Mouse (Mus musculus) embryonic facial prominence, embryonic 15.5 days (tissue): Measurements from ENCODE around the gene Sdhd. TPM values are rescaled to one million over a fixed set of nuclear protein-coding genes. Genes with fewer than 3 reads are reported as not detected.

Source experiments
- ATAC-seq: fragments of 200-750 bp; cut with Nextera tagmentation; 2 replicates; pipeline ENCODE4 v1.8.0; 2017; ENCODE audit warnings: low read depth, moderate TSS enrichment; ENCODE audit not compliant: insufficient number of reproducible peaks, low FRiP score, low TSS enrichment
- H3K27ac ChIP-seq: fragments of 300-500 bp; sonication (generic); replicated peaks from 2 replicates; pipeline ENCODE4 v1.5.1; 2015; ENCODE audit warnings: mild to moderate bottlenecking, inconsistent platforms
- H3K27me3 ChIP-seq: fragments of 300-500 bp; sonication (generic); 2 replicates; pipeline ENCODE4 v1.6.1; 2015; ENCODE audit warnings: inconsistent platforms
- H3K36me3 ChIP-seq: fragments of 300-500 bp; sonication (generic); 2 replicates; pipeline ENCODE4 v1.6.1; 2015; ENCODE audit warnings: mild to moderate bottlenecking, inconsistent platforms
- H3K4me1 ChIP-seq: fragments of 300-500 bp; sonication (generic); 2 replicates; pipeline ENCODE4 v1.6.1; 2015; ENCODE audit warnings: inconsistent platforms
- H3K4me2 ChIP-seq: fragments of 300-500 bp; sonication (generic); replicated peaks from 2 replicates; pipeline ENCODE4 v1.6.1; 2015; ENCODE audit warnings: mild to moderate bottlenecking, inconsistent platforms
- H3K4me3 ChIP-seq: fragments of 300-500 bp; sonication (generic); replicated peaks from 2 replicates; pipeline ENCODE4 v1.5.1; 2015; ENCODE audit warnings: mild to moderate bottlenecking, inconsistent platforms
- H3K9ac ChIP-seq: fragments of 300-500 bp; sonication (generic); 2 replicates; pipeline ENCODE4 v1.6.1; 2015; ENCODE audit warnings: inconsistent platforms
- H3K9me3 ChIP-seq: fragments of 300-500 bp; sonication (generic); replicated peaks from 2 replicates; pipeline ENCODE4 v1.6.1; 2016; ENCODE audit warnings: inconsistent platforms
- WGBS: fragments of 180-500 bp; shearing (Covaris S2); methylation state at CpG from one replicate; pipeline ENCODE4 v1.1.7; 2015; 5-methylcytosine and 5-hydroxymethylcytosine counted together
- polyA plus RNA-seq: library from polyadenylated mRNA; unstranded; fragments of >200 nt; fragmentation: Nextera tagmentation; extraction: Ambion mirVana; gene quantifications from 2 replicates; pipeline ENCODE4 v1.2.1, GENCODE M21; 2015

Gene Sdhd
- polyA plus RNA-seq, 1 experiment from 2014 or later = 249 TPM

DNA sequence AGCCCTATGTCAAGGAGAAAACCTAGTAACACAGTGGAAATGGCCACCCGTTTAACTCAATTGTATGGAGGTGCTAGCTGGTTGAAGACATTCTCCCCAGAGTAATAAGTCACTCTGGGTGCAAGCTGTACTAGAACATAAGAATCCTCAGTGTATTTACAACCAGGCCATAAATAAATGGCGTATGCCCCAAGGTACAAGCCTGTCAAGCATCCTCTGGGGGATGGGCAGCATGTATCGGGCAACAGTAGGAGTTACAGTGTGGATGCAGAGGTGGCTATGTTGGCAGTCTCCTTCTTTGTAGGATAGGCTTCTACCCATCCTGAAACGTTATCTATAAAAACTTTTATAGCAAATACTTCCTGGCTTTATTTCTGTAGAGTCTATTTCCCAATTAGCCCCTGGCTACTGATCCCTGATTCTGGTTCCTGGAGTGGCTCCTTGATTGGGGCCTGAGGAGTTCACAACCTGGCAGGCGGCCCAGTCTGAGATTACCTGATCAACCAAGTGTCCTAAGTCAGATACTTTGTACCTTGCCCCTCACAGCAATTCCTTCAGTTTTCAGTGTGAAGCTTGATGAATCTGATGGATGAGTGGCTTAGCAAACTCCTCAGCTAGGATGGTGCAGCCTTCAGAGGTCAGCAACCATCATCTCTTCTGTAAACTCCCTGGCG lies 18.3 kb downstream of the Sdhd start:
- WGBS = 76% methylated on average over 6 of the region's 6 CpGs
- no peaks in the 10 kb centered on the region for H3K36me3 ChIP-seq
- H3K27me3 ChIP-seq = no peaks in the 10 kb centered on the region
- no peak overlapping the region for H3K27ac ChIP-seq
- no peak for ATAC-seq
- no peak overlapping the region for H3K9ac ChIP-seq
- no peaks in the 10 kb centered on the region for H3K9me3 ChIP-seq
- H3K4me1 ChIP-seq = no peaks in the 10 kb centered on the region
- no peak overlapping the region for H3K4me3 ChIP-seq
- H3K4me2 ChIP-seq = no peak overlapping the region

DNA sequence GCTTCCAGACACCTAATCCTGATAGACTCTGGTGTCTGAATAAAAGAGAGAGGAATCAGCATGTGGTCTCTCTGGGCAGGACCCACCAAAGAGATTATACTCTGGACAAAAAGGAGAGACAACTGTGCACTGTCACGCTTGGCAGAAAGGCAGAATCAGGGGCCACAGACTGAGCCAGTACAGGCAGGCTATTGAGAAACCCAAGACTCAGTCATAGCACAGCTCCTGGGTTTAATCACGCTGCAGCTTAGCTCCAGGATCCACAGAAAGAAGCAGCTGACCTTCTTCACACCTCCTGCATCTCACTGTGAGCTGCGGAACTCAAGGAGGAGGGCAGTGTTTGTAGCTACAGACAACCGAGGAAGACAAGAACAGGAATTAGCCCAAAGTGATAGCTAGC lies 23.2 kb downstream of the Sdhd start:
- 41% methylated on average over 4 of the region's 4 CpGs for WGBS

DNA sequence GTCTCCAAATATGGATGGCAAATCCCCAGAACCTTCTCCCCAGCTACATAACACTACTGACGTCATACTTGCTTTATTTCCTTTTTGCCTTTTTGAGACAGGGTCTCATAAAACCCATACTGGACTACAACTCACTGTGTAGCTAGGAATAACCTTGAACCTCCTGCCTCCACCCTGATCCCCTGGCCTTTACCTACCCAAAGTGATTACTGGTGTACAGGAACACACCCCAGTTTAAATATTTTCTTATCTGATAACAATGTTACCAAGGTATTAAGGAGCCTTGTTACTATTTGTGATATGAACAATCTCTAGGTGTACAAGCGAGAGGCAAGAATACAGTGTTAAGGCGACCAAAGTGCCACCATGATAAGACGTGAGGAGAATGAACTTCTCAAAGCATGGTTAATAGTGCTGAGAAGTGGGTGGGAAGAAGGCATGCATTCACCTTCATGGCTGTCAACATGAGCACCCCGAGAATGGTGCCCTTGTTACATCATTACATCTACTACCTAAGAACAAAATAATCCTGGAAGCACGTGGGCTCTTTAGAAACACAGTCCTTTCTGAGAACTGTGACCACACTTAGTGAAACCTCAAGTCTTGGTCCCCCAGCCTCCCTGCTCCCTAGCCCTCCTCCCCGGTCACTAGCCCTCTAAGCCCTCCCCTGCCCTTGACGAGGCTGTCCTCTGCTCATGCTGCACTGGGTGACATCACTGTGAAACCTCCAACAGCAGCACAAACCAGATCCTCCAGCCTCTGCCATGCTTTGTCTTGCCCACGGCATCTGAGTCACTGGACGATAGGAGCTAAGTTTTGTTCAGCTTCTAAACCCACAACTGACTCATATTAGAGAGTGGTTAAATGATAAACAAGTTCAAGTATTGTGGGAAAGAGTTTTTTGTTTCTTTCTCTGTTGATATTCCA lies 33.8 kb downstream of the Sdhd start:
- 75% methylated on average over 10 of the region's 10 CpGs for WGBS
- no peak overlapping the region for H3K27ac ChIP-seq
- H3K9me3 ChIP-seq = no peaks in the 10 kb centered on the region
- no peaks in the 10 kb centered on the region for H3K36me3 ChIP-seq
- H3K4me1 ChIP-seq = no peaks in the 10 kb centered on the region
- no peaks in the 10 kb centered on the region for H3K27me3 ChIP-seq
- H3K4me3 ChIP-seq = no peak overlapping the region
- H3K4me2 ChIP-seq = no peak overlapping the region
- ATAC-seq = no peak
- no peak overlapping the region for H3K9ac ChIP-seq

More for the DNA sequence above, 23.2 kb downstream of the Sdhd start:
- Histone ChIP-seq H3K9me3 (no peaks in the 10 kb centered on the region), H3K9ac (no peak overlapping the region), H3K27me3 (no peaks in the 10 kb centered on the region), H3K4me3 (no peak overlapping the region), H3K27ac (no peak overlapping the region), H3K36me3 (no peaks in the 10 kb centered on the region), H3K4me1 (no peaks in the 10 kb centered on the region), H3K4me2 (no peak overlapping the region)
- no peak for ATAC-seq

DNA sequence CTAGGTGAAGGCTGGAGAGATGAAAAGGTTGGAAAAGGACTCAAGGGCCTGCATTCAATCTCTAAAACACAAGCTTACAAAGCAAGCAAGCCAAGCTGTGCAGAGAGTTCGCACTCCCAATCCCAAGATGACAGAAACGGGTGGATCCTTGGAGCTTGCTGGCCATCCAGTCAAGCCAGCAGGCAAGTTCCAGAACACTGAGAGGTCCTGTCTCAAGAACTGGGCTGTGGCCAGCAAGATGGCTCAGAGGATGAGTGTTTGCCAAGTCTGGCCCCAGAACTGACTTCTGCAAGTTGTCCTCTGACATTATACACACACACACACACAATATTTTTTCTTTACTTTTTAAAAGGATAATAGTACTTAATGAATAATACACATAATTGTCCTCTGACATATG lies 35.7 kb downstream of the Sdhd start:
- Histone ChIP-seq H3K9ac (no peak overlapping the region), H3K27ac (no peak overlapping the region), H3K27me3 (no peaks in the 10 kb centered on the region), H3K4me2 (no peak overlapping the region), H3K4me1 (no peaks in the 10 kb centered on the region), H3K36me3 (no peaks in the 10 kb centered on the region), H3K9me3 (no peaks in the 10 kb centered on the region), H3K4me3 (no peak overlapping the region)
- WGBS = 85% methylated on average over 2 of the region's 2 CpGs
- ATAC-seq = no peak

DNA sequence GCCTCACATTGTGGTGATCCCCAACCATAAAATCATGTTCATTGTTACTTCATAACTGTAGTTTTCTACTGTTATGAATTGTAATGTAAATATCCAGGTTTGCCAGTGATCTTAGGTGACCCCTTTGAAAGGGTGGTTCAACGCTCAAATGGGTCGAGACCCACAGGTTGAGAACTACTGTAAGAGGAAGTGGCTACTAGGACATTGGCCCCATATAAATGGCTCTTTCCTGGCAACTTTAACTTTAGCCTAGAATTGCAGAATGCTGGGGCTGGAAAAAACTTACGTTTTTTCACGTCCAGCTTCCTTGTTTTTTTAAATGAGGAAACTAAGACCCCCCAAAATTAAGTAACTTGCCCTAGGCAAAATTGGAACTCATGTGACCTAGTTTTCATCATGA lies 36.2 kb downstream of the Sdhd start:
- ATAC-seq = no peak
- Histone ChIP-seq H3K4me1 (no peaks in the 10 kb centered on the region), H3K9me3 (no peaks in the 10 kb centered on the region), H3K36me3 (no peaks in the 10 kb centered on the region), H3K27ac (no peak overlapping the region), H3K4me2 (no peak overlapping the region), H3K4me3 (no peak overlapping the region), H3K9ac (no peak overlapping the region), H3K27me3 (no peaks in the 10 kb centered on the region)
- WGBS = 82% methylated on average over 4 of the region's 4 CpGs

DNA sequence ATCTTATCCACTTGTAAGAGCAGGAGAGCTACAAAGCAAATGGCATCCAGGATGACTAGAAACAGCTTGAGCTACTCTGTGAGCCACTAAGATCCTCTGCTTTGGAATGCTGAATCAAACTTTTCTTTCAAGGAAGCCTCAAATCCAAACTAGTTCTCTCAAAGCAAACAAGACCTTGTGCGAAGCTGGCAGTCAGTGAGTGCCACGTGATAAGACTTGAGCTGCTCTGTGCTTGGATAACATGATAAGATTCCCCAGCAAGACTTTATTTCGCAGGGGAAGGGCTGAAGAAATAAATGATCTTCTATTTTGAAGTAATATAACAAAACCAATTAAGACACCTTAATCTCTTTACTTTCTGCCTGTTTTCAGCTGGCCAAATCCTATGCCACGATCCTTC lies 37.7 kb downstream of the Sdhd start:
- Histone ChIP-seq H3K4me2 (no peak overlapping the region), H3K27me3 (no peaks in the 10 kb centered on the region), H3K27ac (no peak overlapping the region), H3K4me3 (no peak overlapping the region), H3K9ac (no peak overlapping the region), H3K36me3 (no peaks in the 10 kb centered on the region), H3K9me3 (no peaks in the 10 kb centered on the region), H3K4me1 (no peaks in the 10 kb centered on the region)
- WGBS = 69% methylated on average over 4 of the region's 4 CpGs
- no peak for ATAC-seq

DNA sequence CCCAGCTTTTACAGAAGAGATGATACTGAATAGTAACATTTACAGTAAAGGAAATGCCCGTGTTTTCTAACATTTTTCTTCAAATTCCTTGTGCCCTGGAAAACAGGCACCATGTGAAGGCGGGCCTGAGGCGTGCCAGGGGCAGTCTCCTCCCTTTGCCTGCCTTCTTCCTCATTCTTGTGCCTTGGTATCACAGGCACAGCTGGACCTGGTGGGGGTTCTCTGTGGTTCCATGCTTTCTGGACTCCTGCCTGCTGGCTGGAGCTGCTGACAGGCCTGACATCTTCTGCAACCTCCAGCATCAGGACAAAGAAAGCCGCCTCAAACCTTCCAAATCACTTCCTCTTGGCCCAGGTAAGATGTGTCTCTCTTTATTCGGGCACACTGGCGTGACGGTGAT lies 38.4 kb downstream of the Sdhd start:
- Histone ChIP-seq H3K9me3 (no peaks in the 10 kb centered on the region), H3K36me3 (no peaks in the 10 kb centered on the region), H3K4me1 (no peaks in the 10 kb centered on the region), H3K27me3 (no peaks in the 10 kb centered on the region), H3K4me3 (no peak overlapping the region), H3K27ac (no peak overlapping the region), H3K9ac (no peak overlapping the region), H3K4me2 (no peak overlapping the region)
- 73% methylated on average over 7 of the region's 7 CpGs for WGBS
- no peak for ATAC-seq

DNA sequence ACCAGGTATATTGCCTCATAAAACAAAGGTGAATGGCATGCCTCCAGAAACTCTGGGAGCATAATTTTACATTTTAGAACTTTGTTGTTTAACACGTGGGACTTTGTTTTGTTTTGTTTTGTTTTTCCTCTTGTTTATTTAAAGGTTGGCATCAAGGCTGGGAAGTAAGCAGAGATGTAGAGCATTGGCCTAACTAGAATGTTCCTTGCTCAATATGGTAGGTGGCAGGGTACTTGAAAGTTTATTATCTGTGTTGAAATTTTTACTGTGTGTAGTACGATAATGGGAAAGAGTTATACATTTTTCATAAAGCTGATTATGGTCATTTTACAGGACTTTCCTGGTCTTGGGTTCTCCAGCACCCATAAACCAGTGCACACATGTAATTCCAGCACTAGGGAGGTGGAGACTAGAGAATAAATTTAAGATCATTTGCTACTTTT lies 41.7 kb downstream of the Sdhd start:
- Histone ChIP-seq H3K27ac (no peak overlapping the region), H3K4me2 (no peak overlapping the region), H3K9me3 (no peaks in the 10 kb centered on the region), H3K9ac (no peak overlapping the region), H3K4me3 (no peak overlapping the region), H3K4me1 (no peaks in the 10 kb centered on the region), H3K27me3 (no peaks in the 10 kb centered on the region), H3K36me3 (no peaks in the 10 kb centered on the region)
- WGBS = 83% methylated on average over 2 of the region's 2 CpGs
- no peak for ATAC-seq

DNA sequence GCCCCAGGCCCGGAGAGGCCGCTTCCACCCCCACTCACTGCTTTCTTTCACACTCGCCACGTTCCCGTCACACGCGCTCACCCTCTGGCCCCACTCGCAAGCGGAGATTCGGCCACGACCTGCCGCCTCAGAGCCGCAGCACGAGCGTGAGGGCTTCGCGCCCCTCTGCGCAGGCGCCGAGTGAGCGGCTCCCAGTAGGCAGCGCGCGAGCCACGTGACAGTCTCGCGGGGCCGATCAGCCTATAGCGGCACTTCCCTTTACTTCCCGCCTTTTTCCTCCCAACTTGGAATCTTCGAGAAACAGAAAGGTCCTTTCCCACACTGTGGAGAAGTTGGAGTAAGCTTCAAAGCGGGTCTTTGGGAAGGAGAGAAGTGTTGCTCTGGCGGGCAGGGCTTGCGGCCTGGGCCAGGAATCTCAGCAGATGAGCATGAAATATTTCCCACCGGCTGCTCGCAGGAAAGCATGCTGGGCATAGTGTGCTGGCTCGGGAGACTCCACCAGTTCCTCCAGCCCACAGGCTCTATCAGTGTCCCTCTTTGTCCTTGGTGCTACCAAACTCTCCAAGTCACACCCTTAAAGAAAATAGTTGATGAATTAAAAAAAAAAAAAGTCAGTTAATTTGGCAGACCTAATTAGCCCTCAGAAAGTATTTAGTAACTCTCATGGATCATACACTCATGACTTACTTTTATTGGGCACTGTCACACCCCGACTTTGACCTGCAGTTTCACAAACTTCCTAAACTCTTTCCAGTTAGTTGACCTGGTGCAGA lies 42.3 kb downstream of the Sdhd start, which contains the start of gene Tex12:
Gene Tex12 (minus strand): TSS at position 181 of the 773 bp plus-strand sequence.
- no peaks in the 10 kb centered on the region for H3K4me1 ChIP-seq
- no peaks in the 10 kb centered on the region for H3K27me3 ChIP-seq
- H3K9me3 ChIP-seq = no peaks in the 10 kb centered on the region
- no peak within 1 kb of the TSS for H3K27ac ChIP-seq
- WGBS = 90% methylated on average over 38 of the region's 38 CpGs
- ATAC-seq = no peak
- no peak within 1 kb of the TSS for H3K4me2 ChIP-seq
- H3K4me3 ChIP-seq = no peak within 1 kb of the TSS
- no peaks in the 10 kb centered on the region for H3K36me3 ChIP-seq
- H3K9ac ChIP-seq = no peak within 1 kb of the TSS

DNA sequence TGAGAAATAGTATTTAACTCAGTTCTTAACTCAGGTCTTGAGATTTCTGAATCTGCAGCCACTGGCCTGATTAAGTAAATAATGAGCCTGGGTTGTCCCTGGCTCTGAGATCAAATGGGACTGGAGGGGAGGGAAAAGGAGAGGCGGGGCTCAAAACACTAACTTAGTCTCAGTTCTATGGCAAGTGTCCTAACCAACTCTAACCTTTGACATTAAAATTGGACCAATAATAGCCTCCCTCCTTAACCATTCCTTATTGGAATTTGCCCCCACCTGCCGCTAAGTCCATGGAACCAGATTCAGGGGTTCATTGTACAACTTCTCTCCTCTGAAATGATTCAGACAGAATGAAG lies 48.5 kb downstream of the Sdhd start, which contains the start of gene Bco2:
Gene Bco2 (minus strand): TSS at position 88 of the 353 bp plus-strand sequence.
- H3K9ac ChIP-seq = peak within 1 kb of the TSS; percentile 19; the same call in 1 of the 2 replicates
- no peaks in the 10 kb centered on the region for H3K9me3 ChIP-seq
- peak within 1 kb of the TSS; percentile 42 for H3K4me2 ChIP-seq
- WGBS = 18% methylated on average over 2 of the region's 2 CpGs
- H3K36me3 ChIP-seq = no peaks in the 10 kb centered on the region
- peak within 1 kb of the TSS; percentile 51; the same call in 1 of the 2 replicates for H3K27ac ChIP-seq
- ATAC-seq = no peak
- peaks cover 8% of the 10 kb centered on the region; the same call in 1 of the 2 replicates for H3K4me1 ChIP-seq
- no peaks in the 10 kb centered on the region for H3K27me3 ChIP-seq
- H3K4me3 ChIP-seq = peak within 1 kb of the TSS; percentile 14
